Mouse (Mus musculus) forebrain, embryonic 15.5 days (tissue): ENCODE data around the gene Lpar2. TPM values are rescaled to one million over a fixed set of nuclear protein-coding genes. Genes with fewer than 3 reads are reported as not detected.

Experiments used
- ATAC-seq: fragments of 200-750 bp; cut with Nextera tagmentation; replicated peaks from 2 replicates; pipeline ENCODE4 v1.8.0; 2017; ENCODE audit warnings: mild to moderate bottlenecking, moderate TSS enrichment, moderate library complexity
- H3K27ac ChIP-seq: fragments of 300-500 bp; sonication (generic); replicated peaks from 2 replicates; pipeline ENCODE4 v1.5.1; 2015; ENCODE audit warnings: mild to moderate bottlenecking, inconsistent platforms
- H3K27me3 ChIP-seq: fragments of 300-500 bp; sonication (generic); 2 replicates; pipeline ENCODE4 v1.6.1; 2015; ENCODE audit warnings: inconsistent platforms
- H3K36me3 ChIP-seq: fragments of 300-500 bp; sonication (generic); 2 replicates; pipeline ENCODE4 v1.6.1; 2015; ENCODE audit warnings: mild to moderate bottlenecking, inconsistent platforms
- H3K4me1 ChIP-seq: fragments of 300-500 bp; sonication (generic); 2 replicates; pipeline ENCODE4 v1.6.1; 2015; ENCODE audit warnings: inconsistent platforms
- H3K4me2 ChIP-seq: fragments of 300-500 bp; sonication (generic); replicated peaks from 2 replicates; pipeline ENCODE4 v1.6.1; 2015; ENCODE audit warnings: mild to moderate bottlenecking, inconsistent platforms
- H3K4me3 ChIP-seq: fragments of 300-500 bp; sonication (generic); 2 replicates; pipeline ENCODE4 v1.5.1; 2015; ENCODE audit warnings: mild to moderate bottlenecking, inconsistent platforms
- H3K9ac ChIP-seq: fragments of 300-500 bp; sonication (generic); replicated peaks from 2 replicates; pipeline ENCODE4 v1.6.1; 2015; ENCODE audit warnings: mild to moderate bottlenecking, inconsistent platforms
- H3K9me3 ChIP-seq: fragments of 300-500 bp; sonication (generic); 2 replicates; pipeline ENCODE4 v1.6.1; 2016; ENCODE audit warnings: inconsistent platforms
- WGBS: fragments of 180-500 bp; shearing (Covaris S2); methylation state at CpG from one replicate; pipeline ENCODE4 v1.1.7; 2015; ENCODE audit warnings: mixed read lengths; 5-methylcytosine and 5-hydroxymethylcytosine counted together
- polyA plus RNA-seq: library from polyadenylated mRNA; unstranded; fragments of >200 nt; fragmentation: Nextera tagmentation; extraction: Ambion mirVana; gene quantifications from 2 replicates; pipeline ENCODE4 v1.2.1, GENCODE M21; 2015

Lpar2 gene
- polyA plus RNA-seq, 1 experiment from 2014 or later, result 0.65 TPM

DNA sequence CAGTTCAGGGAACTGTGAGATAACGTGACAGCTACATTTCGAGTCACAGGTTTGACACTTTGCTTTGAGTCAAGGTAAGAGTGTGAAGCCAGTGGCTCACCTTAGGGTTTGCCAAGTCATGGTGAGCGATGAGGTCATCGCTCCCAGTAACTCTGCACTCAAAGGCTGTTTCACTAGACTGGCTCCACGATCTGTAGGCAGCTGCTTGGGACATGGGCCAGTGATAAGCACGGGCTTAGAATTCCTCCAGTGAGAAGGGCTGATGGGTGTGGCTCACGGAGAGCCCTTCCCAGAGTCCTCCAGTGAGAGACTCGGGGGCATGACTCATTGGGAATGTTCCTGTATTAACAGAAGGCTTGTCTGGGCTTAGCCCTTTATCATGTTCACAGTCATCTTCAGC lies 26.7 kb downstream of the Lpar2 start:
- 91% methylated on average over 8 of the region's 8 CpGs for WGBS
- no peak overlapping the region for H3K4me2 ChIP-seq

DNA sequence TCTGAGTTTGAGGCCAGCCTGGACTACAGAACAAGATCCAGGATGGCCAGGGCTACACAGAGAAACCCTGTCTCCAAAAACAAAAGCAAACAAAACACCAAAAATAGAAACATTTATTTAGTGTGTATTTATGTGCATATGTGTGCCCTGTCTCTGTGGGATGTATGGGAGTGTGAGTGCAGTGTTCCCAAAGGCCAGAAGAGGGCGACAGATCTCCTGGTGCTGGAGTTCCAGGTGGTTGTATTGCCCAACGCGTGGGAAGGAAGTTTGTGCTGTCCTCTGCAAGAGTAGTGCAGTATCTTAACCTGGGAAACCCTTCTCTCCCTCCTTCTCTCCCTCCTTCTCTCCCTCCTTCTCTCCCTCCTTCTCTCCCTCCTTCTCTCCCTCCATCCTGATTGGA lies 27.7 kb downstream of the Lpar2 start:
- Histone ChIP-seq H3K36me3 (no peaks in the 10 kb centered on the region), H3K4me1 (no peaks in the 10 kb centered on the region), H3K4me2 (no peak overlapping the region), H3K9me3 (no peaks in the 10 kb centered on the region), H3K27me3 (no peaks in the 10 kb centered on the region), H3K4me3 (no peak overlapping the region), H3K27ac (no peak overlapping the region), H3K9ac (no peak overlapping the region)
- WGBS, result 48% methylated on average over 3 of the region's 3 CpGs
- no peak for ATAC-seq

More for the DNA sequence above, 26.7 kb downstream of the Lpar2 start:
- H3K36me3 ChIP-seq, result no peaks in the 10 kb centered on the region
- no peaks in the 10 kb centered on the region for H3K27me3 ChIP-seq
- no peaks in the 10 kb centered on the region for H3K9me3 ChIP-seq
- no peak for ATAC-seq
- no peak overlapping the region for H3K27ac ChIP-seq
- no peak overlapping the region for H3K4me3 ChIP-seq
- H3K9ac ChIP-seq, result no peak overlapping the region
- H3K4me1 ChIP-seq, result no peaks in the 10 kb centered on the region

DNA sequence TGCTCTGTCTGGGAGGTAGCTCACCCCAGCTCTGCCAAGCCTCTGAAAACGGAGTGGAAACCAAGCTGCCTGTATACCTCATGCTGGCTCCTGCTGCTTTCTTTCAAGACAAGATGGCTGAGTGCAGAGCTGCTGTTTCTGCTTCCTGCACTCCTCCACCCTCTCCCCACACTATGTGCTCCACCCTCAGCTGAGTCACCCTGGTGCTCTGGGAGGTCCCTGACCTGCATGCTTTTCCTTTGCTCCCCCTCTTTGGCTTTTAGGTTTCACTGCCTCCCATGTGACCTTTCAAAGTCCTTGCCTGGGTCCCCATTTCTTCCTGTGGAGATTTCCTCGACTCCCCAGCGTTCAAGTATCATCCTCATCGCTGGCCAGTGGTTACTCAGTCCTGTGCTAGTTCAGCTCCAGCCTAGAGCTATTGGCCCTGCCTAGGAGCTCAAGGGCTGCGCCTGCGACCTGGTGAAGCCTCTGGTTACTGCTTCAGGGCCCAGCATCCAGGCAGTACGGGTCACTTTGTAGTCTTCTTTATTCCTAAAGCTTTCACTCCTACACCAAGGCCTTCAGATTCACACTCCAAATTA lies 28.8 kb downstream of the Lpar2 start:
- Histone ChIP-seq H3K4me1 (no peaks in the 10 kb centered on the region), H3K9ac (no peak overlapping the region), H3K9me3 (no peaks in the 10 kb centered on the region), H3K27me3 (no peaks in the 10 kb centered on the region), H3K27ac (no peak overlapping the region), H3K4me3 (no peak overlapping the region), H3K4me2 (no peak overlapping the region), H3K36me3 (no peaks in the 10 kb centered on the region)
- no peak for ATAC-seq
- 86% methylated on average over 7 of the region's 7 CpGs for WGBS

DNA sequence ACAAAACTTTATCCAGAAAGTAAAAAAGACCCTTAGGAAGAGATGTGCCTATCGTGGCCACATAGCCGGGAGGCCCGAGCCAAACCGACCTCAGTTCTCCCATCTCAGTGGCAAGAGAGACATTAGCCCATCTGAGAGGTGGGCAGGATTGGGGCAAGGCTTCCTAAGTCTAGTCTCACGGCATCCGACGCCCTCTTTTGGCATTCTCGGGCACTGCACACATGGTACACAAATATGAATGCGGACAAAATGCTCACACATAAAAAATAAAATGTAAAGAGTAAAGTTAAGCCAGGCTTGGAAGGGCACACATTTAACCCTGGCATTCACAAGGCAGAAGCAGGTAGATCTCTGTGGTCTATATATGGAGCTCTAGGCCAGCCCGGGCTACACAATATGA lies 31.6 kb downstream of the Lpar2 start:
- H3K9ac ChIP-seq, result no peak overlapping the region
- no peaks in the 10 kb centered on the region for H3K9me3 ChIP-seq
- no peaks in the 10 kb centered on the region for H3K36me3 ChIP-seq
- no peak overlapping the region for H3K4me2 ChIP-seq
- no peak overlapping the region for H3K27ac ChIP-seq
- ATAC-seq, result no peak
- H3K4me3 ChIP-seq, result no peak overlapping the region
- 95% methylated on average over 10 of the region's 10 CpGs for WGBS
- no peaks in the 10 kb centered on the region for H3K27me3 ChIP-seq
- H3K4me1 ChIP-seq, result no peaks in the 10 kb centered on the region

DNA sequence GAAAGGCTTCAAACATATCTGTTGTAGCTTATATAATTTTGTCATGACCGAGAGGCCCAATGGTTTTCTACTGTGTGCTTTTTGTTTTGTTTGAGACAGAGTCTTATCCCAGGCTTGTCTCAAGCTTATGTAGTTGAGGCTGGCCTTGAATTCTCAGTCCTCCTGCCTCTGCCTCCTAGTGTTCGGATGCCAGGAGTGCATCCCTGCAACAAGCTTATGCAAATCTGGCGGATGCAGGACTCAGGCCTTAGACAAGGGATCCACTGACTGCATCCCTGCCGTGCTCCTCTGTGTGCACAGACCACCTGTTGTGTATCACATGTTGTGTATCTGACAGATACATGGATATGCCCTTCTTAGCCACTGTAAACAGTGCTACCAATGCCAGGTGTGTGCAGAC lies 38.6 kb downstream of the Lpar2 start:
- Histone ChIP-seq H3K9me3 (no peaks in the 10 kb centered on the region), H3K4me3 (no peak overlapping the region), H3K9ac (no peak overlapping the region), H3K36me3 (peaks cover 3% of the 10 kb centered on the region; the same call in 1 of the 2 replicates), H3K4me1 (no peaks in the 10 kb centered on the region), H3K27me3 (no peaks in the 10 kb centered on the region), H3K4me2 (no peak overlapping the region), H3K27ac (no peak overlapping the region)
- ATAC-seq, result no peak
- 55% methylated on average over 4 of the region's 4 CpGs for WGBS

DNA sequence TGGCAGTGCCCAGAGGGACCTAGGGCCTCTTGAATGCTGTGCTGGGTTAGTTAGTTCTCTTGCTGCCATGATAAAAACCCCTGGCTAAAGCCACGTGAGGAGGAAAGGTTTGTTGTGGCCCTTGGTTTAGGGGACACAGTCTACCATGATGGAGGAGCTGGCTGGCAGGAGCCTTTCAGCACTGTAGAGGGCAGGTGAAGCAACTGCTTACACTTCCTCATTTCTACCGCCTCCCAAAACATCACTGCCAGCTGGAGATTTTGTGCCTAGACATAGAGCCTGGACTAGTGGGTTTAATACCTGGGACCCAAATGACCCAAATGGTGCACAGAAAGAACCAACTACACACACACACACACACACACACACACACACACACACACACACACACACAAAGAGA lies 39.0 kb downstream of the Lpar2 start:
- ATAC-seq, result no peak
- no peak overlapping the region for H3K4me3 ChIP-seq
- H3K27me3 ChIP-seq, result no peaks in the 10 kb centered on the region
- no peak overlapping the region for H3K4me2 ChIP-seq
- H3K36me3 ChIP-seq, result peaks cover 3% of the 10 kb centered on the region; the same call in 1 of the 2 replicates
- H3K27ac ChIP-seq, result no peak overlapping the region
- WGBS, result 79% methylated on average over 2 of the region's 2 CpGs
- no peak overlapping the region for H3K9ac ChIP-seq
- no peaks in the 10 kb centered on the region for H3K9me3 ChIP-seq
- H3K4me1 ChIP-seq, result no peaks in the 10 kb centered on the region

DNA sequence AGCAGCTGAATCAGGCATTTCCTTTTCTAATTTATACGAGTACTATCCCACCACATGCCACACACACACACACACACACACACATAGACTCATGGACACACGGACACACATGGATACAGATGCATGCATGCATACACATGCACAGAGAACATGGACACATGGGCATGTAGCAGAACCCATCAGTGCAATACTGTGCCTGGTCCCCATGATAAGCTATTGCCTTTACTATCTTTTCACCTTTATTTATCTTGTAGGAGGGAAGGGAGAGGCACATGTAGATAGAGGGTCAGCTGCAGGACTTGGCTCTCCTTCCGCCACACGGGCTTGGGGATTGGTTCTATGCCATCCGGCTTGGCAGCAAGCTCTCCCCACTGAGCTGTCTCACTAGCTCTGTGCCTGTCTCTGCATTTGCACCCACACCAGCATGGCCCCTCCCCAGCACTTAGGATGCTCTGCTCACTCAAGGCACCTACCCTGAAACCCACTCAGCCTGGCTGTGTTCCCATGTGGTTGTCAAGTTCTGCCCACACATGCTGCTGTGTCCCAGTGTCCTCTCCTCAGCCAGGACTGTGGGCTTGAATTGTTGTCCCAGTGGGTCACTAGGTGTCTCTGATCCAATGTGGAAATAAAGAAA lies 41.3 kb downstream of the Lpar2 start:
- no peaks in the 10 kb centered on the region for H3K9me3 ChIP-seq
- H3K4me2 ChIP-seq, result no peak overlapping the region
- no peak overlapping the region for H3K27ac ChIP-seq
- H3K9ac ChIP-seq, result no peak overlapping the region
- H3K36me3 ChIP-seq, result peaks cover 3% of the 10 kb centered on the region; the same call in 1 of the 2 replicates
- no peaks in the 10 kb centered on the region for H3K27me3 ChIP-seq
- no peak overlapping the region for H3K4me3 ChIP-seq
- WGBS, result 87% methylated on average over 5 of the region's 5 CpGs
- H3K4me1 ChIP-seq, result no peaks in the 10 kb centered on the region
- no peak for ATAC-seq

DNA sequence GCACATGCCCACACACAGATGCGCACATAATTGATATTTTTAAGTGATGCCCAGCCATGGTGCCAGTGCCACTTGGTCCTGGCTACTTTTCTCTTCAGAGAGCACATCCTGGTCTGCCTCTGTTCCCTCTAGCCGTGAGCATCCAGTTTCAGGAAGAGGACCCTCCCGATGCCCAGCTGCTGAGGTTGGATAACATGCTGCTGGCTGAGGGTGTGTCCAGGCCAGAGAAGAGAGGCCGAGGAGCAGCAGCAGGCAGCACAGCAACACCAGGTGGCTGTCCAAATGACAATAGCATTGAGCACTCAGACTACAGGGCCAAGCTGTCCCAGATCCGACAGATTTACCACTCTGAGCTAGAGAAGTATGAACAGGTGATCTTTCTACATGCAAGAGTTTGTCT lies 42.0 kb downstream of the Lpar2 start:
- ATAC-seq, result no peak
- WGBS, result 80% methylated on average over 5 of the region's 5 CpGs
- Histone ChIP-seq H3K4me1 (no peaks in the 10 kb centered on the region), H3K36me3 (peaks cover under 1% of the 10 kb centered on the region; the same call in 1 of the 2 replicates), H3K4me3 (no peak overlapping the region), H3K27me3 (no peaks in the 10 kb centered on the region), H3K4me2 (no peak overlapping the region), H3K27ac (no peak overlapping the region), H3K9me3 (no peaks in the 10 kb centered on the region), H3K9ac (no peak overlapping the region)

DNA sequence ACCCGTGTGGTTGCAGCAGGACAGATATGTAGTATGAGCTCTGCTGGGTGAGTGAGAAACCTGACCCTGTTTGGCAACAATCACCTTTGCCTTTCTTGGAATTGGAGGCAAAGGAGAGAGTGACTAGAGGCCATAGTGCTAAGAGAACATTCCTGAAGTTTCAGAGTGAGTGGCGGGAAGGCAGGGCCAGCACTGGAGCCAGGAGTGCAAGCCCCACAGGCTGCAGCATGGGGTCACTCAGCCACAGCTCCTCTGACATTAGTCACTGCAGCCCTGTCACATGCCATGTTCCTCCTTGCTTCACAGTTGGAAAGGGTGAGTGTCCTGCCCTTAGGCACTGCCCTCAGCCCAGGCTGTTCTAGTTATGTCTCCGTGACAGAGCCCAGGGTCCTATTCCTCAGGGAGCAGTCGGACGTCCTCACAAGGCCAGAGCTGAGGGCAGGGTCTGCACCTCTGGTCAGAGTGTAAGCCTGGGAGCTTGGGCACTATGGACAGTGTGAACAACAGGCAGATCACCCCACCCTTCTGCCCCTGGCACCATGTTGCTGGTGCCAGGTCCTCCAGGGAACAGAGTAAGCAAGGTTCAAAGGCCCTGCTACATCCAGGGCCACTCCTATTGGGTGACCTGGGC lies 45.6 kb downstream of the Lpar2 start:
- H3K36me3 ChIP-seq, result no peaks in the 10 kb centered on the region

DNA sequence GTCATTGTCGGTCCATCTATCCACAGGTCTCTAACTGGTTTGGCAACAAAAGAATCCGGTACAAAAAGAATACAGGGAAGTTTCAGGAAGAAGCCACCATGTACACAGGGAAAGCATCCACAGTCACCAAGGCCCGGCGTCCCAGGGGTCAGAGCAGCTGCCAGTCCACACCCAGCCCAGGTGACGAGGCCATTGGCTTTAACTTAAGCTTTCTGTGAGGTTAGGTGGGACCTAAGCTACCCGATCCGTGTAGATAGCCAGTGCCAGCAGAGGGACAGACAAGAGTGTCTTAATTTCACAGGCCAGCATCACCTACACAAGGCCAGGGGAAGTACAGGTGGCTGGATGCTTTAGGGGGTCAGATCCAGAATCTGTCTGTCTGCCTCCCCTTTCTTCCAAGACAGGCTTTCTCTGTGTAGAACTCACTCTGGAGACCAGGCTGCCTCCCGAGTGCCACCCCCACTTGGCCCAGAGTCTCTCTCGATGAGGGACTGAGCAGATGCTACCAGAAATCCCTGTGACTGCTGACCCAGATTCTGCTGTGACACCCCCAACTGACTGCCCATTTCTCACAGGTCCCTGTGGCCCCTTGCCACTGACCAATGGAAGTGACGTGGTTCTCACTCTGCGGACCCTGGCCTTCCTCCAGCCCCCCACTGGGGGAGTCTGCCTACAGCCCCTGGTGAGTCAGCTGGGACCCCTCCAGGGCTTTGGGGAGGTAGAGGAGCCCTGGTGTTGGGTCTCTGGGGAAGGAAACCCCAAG lies 48.0 kb downstream of the Lpar2 start:
- no peak for ATAC-seq
- no peak overlapping the region for H3K9ac ChIP-seq
- no peak overlapping the region for H3K4me3 ChIP-seq
- no peaks in the 10 kb centered on the region for H3K4me1 ChIP-seq
- 90% methylated on average over 11 of the region's 11 CpGs for whole genome bisulfite sequencing
- no peak overlapping the region for H3K27ac ChIP-seq
- no peak overlapping the region for H3K4me2 ChIP-seq
- H3K36me3 ChIP-seq, result no peaks in the 10 kb centered on the region
- no peaks in the 10 kb centered on the region for H3K27me3 ChIP-seq
- H3K9me3 ChIP-seq, result no peaks in the 10 kb centered on the region

More for the DNA sequence above, 45.6 kb downstream of the Lpar2 start:
- Histone ChIP-seq H3K9ac (no peak overlapping the region), H3K4me1 (no peaks in the 10 kb centered on the region), H3K9me3 (no peaks in the 10 kb centered on the region), H3K4me3 (no peak overlapping the region), H3K27me3 (no peaks in the 10 kb centered on the region), H3K4me2 (no peak overlapping the region), H3K27ac (no peak overlapping the region)
- WGBS, result 89% methylated on average over 5 of the region's 5 CpGs
- ATAC-seq, result no peak

DNA sequence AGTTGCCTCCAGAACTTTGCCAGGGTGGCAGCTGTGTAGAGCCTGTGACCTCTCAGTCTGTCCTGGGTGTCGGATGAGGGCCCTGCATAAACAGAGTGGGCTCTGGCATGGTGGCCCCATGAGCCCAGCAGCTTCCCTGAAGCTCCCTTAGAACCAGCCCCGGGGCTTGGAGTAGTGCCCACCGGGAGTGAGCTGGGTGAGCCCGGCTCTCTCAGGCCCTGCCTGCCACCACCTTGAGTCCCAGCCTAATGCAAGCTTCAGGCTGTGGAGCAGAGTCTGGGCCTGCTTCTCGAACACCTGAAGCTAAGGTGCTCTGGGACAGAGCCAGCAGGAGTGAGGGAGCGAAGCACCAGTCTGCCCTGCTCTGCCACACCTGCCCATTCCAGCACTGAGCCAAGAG lies 48.7 kb downstream of the Lpar2 start:
- ATAC-seq, result no peak
- H3K36me3 ChIP-seq, result no peaks in the 10 kb centered on the region
- no peaks in the 10 kb centered on the region for H3K9me3 ChIP-seq
- no peak overlapping the region for H3K27ac ChIP-seq
- no peak overlapping the region for H3K4me3 ChIP-seq
- H3K4me2 ChIP-seq, result no peak overlapping the region
- H3K9ac ChIP-seq, result no peak overlapping the region
- H3K27me3 ChIP-seq, result no peaks in the 10 kb centered on the region
- H3K4me1 ChIP-seq, result no peaks in the 10 kb centered on the region
- 94% methylated on average over 6 of the region's 6 CpGs for WGBS

DNA sequence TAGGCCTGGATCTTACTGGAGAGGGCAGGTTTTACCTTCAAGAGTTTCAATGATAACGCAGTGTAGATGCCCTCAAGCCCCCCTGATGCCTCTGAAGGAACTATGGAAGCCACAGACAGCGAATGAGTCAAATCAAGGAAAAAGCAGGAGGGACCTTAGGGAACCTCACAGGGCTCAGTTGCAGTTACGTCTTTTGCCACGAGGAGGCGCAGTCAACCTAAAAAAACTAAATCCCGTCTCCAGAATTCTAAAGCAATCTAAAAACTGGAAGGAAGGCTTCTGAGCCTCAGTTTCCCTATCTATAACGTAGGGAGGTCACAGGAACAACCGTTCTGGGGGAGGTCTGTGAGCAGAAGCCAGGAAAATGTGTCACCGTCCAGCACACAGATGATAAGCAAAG lies 51.9 kb downstream of the Lpar2 start:
- H3K9me3 ChIP-seq, result no peaks in the 10 kb centered on the region
- H3K9ac ChIP-seq, result no peak overlapping the region
- no peaks in the 10 kb centered on the region for H3K36me3 ChIP-seq
- H3K4me2 ChIP-seq, result no peak overlapping the region
- H3K27ac ChIP-seq, result no peak overlapping the region
- H3K27me3 ChIP-seq, result peaks cover 4% of the 10 kb centered on the region; the same call in 1 of the 2 replicates
- WGBS, result 13% methylated on average over 9 of the region's 9 CpGs
- no peaks in the 10 kb centered on the region for H3K4me1 ChIP-seq
- no peak for ATAC-seq
- no peak overlapping the region for H3K4me3 ChIP-seq
